ENCODE assay signal across 1 mouse cellular context in genomic region chr4:150239951-150240368, GRCm38 (mm10).
TF ChIP-seq lines count a peak whose summit lies in the region.

No protein-coding gene starts in this region.

TF ChIP-seq in myocyte, 11 proteins besides CTCF, POLR2A, EP300 and RAD21:
- TF ChIP-seq TCF3 (IDR thresholded peaks at IDR 0.05; ENCODE audit: insufficient read length, low read depth) (no peak), POLR2AphosphoS2 (IDR thresholded peaks at IDR 0.05; ENCODE audit: insufficient read length, low read depth) (peak; percentile 87), MYOG (IDR thresholded peaks at IDR 0.05; ENCODE audit: control insufficient read depth in 1 of 3, insufficient read depth in 1 of 3, insufficient read length in 2 of 3, low read depth in 2 of 3) (peak in 1 of 3 experiments; percentile 34), CEBPB (IDR thresholded peaks at IDR 0.05; ENCODE audit: insufficient read depth, poor library complexity, severe bottlenecking) (peak; percentile 65; the same call in 1 of the 2 replicates), MYOD1 (IDR thresholded peaks at IDR 0.05; ENCODE audit: control insufficient read depth in 1 of 3, insufficient read length in 2 of 3, low read depth in 2 of 3) (peak in 1 of 3 experiments; percentile 40), USF1 (IDR thresholded peaks at IDR 0.05; ENCODE audit: low read depth) (no peak), SRF (IDR thresholded peaks at IDR 0.05; ENCODE audit: control insufficient read depth, insufficient read length, low read depth) (no peak)
